Mouse (Mus musculus) ES-Bruce4 (cell line): ENCODE results near the gene Il25.

Experiments used
- CTCF ChIP-seq: IDR thresholded peaks from one replicate; pipeline ENCODE4 v1.8.1; 2011; ENCODE audit warnings: low read depth, low read length
- EP300 ChIP-seq: IDR thresholded peaks from 2 replicates; pipeline ENCODE4 v1.6.1; 2011; ENCODE audit warnings: low read depth, low read length; ENCODE audit not compliant: insufficient read depth
- POLR2A ChIP-seq: IDR thresholded peaks from one replicate; pipeline ENCODE4 v1.8.1; 2011; ENCODE audit warnings: low read length; ENCODE audit not compliant: insufficient read depth

DNA sequence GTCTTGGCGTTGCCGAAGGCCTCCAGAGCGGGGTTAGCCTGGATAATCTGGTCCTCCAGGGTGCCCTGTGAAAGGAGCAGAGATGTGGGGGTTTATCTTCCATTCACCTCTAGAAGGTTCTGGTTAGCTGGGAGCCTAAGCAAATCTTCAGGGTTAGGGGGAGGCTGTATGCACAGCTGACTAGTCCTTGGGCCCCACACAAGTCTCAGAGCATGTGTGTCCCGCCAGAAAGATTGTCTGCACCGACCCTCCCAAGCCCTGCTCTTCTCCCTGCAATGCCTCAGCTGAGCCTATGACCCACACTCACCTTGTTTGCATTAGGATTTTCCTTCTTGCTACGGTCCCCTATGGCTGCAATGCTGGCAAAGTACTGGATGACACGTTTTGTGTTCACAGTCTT is 30.2 kb downstream of the Il25 start:
- no peak for TF ChIP-seq CTCF
- no peak for TF ChIP-seq EP300
- TF ChIP-seq POLR2A, result no peak
